Mouse (Mus musculus) lung, embryonic 15.5 days (tissue): ENCODE measurements around the gene Nxf1. TPM values are rescaled to one million over a fixed set of nuclear protein-coding genes. Genes with fewer than 3 reads are reported as not detected.

Experiments used
- ATAC-seq: fragments of 200-750 bp; cut with Nextera tagmentation; 2 replicates; pipeline ENCODE4 v1.8.0; 2017; ENCODE audit warnings: moderate number of reproducible peaks, borderline replicate concordance; ENCODE audit not compliant: low FRiP score, low TSS enrichment; ENCODE audit errors: extremely low read depth
- H3K27ac ChIP-seq: fragments of 300-500 bp; sonication (generic); 2 replicates; pipeline ENCODE4 v1.5.1; 2015; ENCODE audit warnings: moderate library complexity, mild to moderate bottlenecking, inconsistent platforms
- H3K27me3 ChIP-seq: fragments of 300-500 bp; sonication (generic); 2 replicates; pipeline ENCODE4 v1.6.1; 2015; ENCODE audit warnings: inconsistent platforms
- H3K36me3 ChIP-seq: fragments of 300-500 bp; sonication (generic); 2 replicates; pipeline ENCODE4 v1.6.1; 2015; ENCODE audit warnings: inconsistent platforms
- H3K4me1 ChIP-seq: fragments of 300-500 bp; sonication (generic); 2 replicates; pipeline ENCODE4 v1.6.1; 2015; ENCODE audit warnings: inconsistent platforms
- H3K4me2 ChIP-seq: fragments of 300-500 bp; sonication (generic); 2 replicates; pipeline ENCODE4 v1.6.1; 2015; ENCODE audit warnings: inconsistent platforms, mild to moderate bottlenecking, moderate library complexity
- H3K4me3 ChIP-seq: fragments of 300-500 bp; sonication (generic); 2 replicates; pipeline ENCODE4 v1.5.1; 2015; ENCODE audit warnings: mild to moderate bottlenecking, inconsistent platforms
- H3K9ac ChIP-seq: fragments of 300-500 bp; sonication (generic); 2 replicates; pipeline ENCODE4 v1.6.1; 2015; ENCODE audit warnings: inconsistent platforms
- H3K9me3 ChIP-seq: fragments of 300-500 bp; sonication (generic); 2 replicates; pipeline ENCODE4 v1.6.1; 2016; ENCODE audit warnings: inconsistent platforms
- WGBS: fragments of 180-500 bp; shearing (Covaris S2); methylation state at CpG from one replicate; pipeline ENCODE4 v1.1.7; 2015; 5-methylcytosine and 5-hydroxymethylcytosine counted together
- microRNA-seq: library from miRNA; unstranded; fragments of <30 nt; microRNA quantifications from one replicate; pipeline ENCODE4, GENCODE M21; 2016
- polyA plus RNA-seq: library from polyadenylated mRNA; unstranded; fragments of >200 nt; fragmentation: Nextera tagmentation; extraction: Ambion mirVana; gene quantifications from 2 replicates; pipeline ENCODE4 v1.2.1, GENCODE M21; 2015

The Nxf1 gene
- polyA plus RNA-seq, 1 experiment from 2014 or later: 198 TPM

GRCm38 (mm10) chr19:8806810-8807209 lies 49.9 kb downstream of the Nxf1 start:
- H3K27ac ChIP-seq: no peak overlapping the region
- no peaks in the 10 kb centered on the region for H3K9me3 ChIP-seq
- no peak overlapping the region for H3K9ac ChIP-seq
- no peak for ATAC-seq
- peaks cover 53% of the 10 kb centered on the region for H3K36me3 ChIP-seq
- H3K27me3 ChIP-seq: no peaks in the 10 kb centered on the region
- no peak overlapping the region for H3K4me2 ChIP-seq
- 93% methylated on average over 5 of the region's 5 CpGs for WGBS
- no peak overlapping the region for H3K4me3 ChIP-seq
- peaks cover 8% of the 10 kb centered on the region for H3K4me1 ChIP-seq

DNA sequence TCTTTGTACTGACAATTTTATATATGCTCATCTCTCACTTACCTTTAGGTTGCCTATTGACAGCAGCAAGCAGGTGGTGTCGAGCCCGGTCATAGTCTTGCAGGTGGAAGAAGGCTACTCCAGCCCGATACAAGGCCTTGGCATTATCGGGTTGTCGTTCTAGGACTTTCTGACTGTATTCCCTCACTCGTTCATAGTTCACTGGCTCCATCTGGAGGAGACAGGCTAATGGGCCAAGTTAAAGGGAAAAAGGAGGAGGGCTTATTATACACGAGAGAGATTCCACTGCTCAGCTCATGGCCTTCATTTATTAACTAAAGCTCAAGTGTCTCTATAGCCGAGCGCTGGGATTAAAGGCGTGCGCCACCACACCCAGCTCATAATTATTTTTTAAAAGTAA lies 58.9 kb downstream of the Nxf1 start:
- Histone ChIP-seq H3K27me3 (no peaks in the 10 kb centered on the region), H3K27ac (no peak overlapping the region), H3K36me3 (peaks cover 46% of the 10 kb centered on the region), H3K4me2 (no peak overlapping the region), H3K4me1 (peaks cover 22% of the 10 kb centered on the region), H3K9ac (no peak overlapping the region), H3K4me3 (no peak overlapping the region), H3K9me3 (no peaks in the 10 kb centered on the region)
- WGBS: 69% methylated on average over 11 of the region's 11 CpGs
- ATAC-seq: no peak

DNA sequence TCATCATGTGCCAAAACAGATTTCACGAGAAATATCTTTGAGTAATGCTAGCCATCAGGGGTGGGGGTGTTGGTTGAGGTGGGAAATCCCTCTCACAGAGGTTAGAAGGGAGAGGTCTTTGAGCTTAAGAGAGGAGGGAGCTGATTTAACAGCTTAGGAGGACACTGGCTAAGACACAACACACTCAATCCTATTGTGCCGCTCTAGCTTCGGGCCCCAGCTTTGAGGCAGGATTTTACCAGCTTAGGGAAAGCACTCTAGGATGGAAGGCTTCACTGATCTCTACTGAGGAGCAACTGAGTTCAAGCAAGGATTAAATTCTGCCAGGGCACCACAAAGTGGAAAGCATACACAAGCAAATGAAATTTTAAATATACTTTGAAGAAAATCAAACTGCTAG lies 60.1 kb downstream of the Nxf1 start:
- WGBS: 68% methylated on average over 3 of the region's 3 CpGs
- H3K27ac ChIP-seq: no peak overlapping the region
- H3K27me3 ChIP-seq: no peaks in the 10 kb centered on the region
- no peak for ATAC-seq
- peak overlapping the region; percentile 66; the same call in 1 of the 2 replicates for H3K4me2 ChIP-seq
- H3K9me3 ChIP-seq: no peaks in the 10 kb centered on the region
- H3K4me3 ChIP-seq: peak overlapping the region; percentile 9; the same call in 1 of the 2 replicates
- peaks cover 25% of the 10 kb centered on the region for H3K4me1 ChIP-seq
- H3K9ac ChIP-seq: no peak overlapping the region
- H3K36me3 ChIP-seq: peaks cover 37% of the 10 kb centered on the region

DNA sequence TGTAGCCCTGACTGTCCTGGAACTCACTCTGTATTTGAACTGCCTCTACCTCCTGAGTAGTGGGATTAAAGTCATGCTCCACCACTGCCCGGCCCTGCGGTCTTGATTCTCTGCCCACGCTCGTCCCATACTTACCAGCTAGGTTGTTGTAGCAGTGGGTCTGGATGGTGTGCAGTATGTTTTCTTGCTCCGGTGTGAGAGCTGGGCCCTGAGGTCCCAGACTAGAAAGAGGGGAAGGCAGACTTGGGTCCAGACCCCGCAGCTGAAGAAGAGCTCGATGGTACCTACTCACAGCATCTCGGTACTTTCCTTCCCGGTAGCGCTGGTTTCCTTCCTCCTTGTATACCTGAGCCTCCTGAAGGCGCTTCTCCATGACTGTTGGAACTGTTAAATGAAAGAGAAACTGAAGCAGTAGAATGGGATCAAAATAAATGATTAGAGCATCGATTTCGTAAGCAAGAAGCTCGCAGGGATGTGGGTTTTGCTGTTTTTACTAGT lies 61.5 kb downstream of the Nxf1 start:
- Histone ChIP-seq H3K9ac (peak overlapping the region; percentile 72), H3K4me3 (peak overlapping the region; percentile 96), H3K27ac (peak overlapping the region; percentile 100), H3K36me3 (peaks cover 31% of the 10 kb centered on the region), H3K4me2 (peak overlapping the region; percentile 66), H3K4me1 (peaks cover 37% of the 10 kb centered on the region), H3K9me3 (no peaks in the 10 kb centered on the region), H3K27me3 (no peaks in the 10 kb centered on the region)
- no peak for ATAC-seq
- 14% methylated on average over 14 of the region's 14 CpGs for WGBS

DNA sequence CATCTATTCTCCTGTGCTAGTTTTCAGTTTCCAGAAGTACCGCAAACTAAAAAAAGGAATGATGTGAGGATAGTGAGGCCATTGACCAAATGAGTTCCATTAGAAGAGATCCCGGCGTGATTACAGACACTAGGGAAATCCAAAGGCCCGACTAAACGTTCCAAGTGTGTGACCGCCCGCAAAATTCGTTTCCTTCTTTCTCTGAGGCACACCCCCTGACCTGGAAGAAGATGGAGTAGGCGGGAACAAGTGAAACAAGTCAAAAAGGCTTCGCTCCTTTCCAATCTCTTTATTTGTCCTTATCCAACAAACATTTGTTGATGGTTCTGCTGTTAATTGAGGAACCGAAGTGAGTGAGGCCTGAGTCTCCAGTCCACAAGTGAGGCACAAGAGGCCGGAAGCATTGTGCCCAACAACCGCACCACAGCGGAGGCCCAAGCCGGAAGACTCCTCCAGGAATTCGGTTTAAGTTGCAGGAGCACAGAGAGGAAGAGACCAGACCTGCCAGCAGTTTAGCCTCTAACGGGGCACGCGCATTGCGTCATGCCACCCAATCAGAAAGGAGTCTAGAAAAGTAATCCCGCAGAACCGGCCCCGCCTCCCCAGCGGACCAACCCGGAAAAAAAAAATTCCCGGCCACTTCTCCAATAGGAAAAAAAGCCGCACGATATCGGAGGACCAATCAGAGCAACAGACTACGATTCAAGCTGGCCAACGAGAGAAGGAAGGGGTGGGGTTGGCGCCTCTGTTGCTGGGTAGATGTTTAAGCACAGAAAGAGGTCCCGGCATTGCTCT lies 62.1 kb downstream of the Nxf1 start, which contains the start of gene Ttc9c:
Gene Ttc9c (minus strand): TSS at position 533 of the 795 bp plus-strand sequence.
- peak; percentile 92 for ATAC-seq
- peaks cover 31% of the 10 kb centered on the region for H3K36me3 ChIP-seq
- under 1% methylated on average over 33 of the region's 33 CpGs for WGBS

DNA sequence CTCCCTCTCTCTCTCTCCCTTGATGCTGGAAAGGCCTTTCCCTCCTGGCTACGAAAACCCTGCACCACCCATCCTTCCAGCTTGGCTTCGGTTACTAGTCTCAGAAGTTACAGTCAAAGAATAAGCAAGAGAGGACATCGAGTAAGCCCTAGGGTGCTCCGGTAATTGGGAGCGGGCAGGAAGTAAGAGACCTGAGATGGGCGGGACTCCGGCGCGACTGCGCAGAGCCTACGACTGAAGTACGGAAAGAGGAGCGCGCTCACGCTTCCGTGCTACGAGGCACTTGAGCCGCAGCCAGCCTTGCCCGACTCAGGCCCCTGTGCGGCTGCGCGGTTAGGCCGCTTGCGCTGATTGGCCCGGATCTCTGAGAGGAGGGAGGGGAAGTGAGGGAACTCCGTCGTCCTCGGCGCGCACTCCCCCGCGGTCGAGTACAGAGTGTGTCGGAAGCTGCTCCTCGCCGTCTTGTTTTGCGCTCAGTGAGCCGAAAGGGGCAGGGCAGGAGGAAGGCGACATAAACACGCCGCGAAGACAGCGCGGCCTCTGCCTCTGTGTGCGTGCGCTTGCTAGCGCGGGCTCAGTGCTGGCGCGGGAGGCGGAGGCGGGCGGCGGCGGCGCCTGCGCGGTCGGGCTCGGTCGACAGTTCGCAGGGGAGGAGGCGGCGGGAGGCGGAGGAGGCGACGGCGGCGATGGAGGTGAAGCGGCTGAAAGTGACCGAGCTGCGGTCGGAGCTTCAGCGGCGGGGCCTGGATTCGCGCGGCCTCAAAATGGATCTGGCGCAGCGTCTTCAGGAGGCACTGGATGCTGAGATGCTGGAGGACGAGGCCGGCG lies 62.9 kb downstream of the Nxf1 start, which contains the start of gene Hnrnpul2:
Gene Hnrnpul2 (plus strand): TSS at position 415 of the 828 bp plus-strand sequence.
- peak within 1 kb of the TSS; percentile 100 for H3K27ac ChIP-seq
- ATAC-seq: peak; percentile 96
- peak within 1 kb of the TSS; percentile 66 for H3K4me2 ChIP-seq
- WGBS: under 1% methylated on average over 80 of the region's 83 CpGs
- H3K36me3 ChIP-seq: peaks cover 32% of the 10 kb centered on the region
- peak within 1 kb of the TSS; percentile 97 for H3K9ac ChIP-seq
- H3K4me3 ChIP-seq: peak within 1 kb of the TSS; percentile 96
- no peaks in the 10 kb centered on the region for H3K9me3 ChIP-seq
- H3K27me3 ChIP-seq: no peaks in the 10 kb centered on the region
- H3K4me1 ChIP-seq: peaks cover 37% of the 10 kb centered on the region

More for the DNA sequence above, 62.1 kb downstream of the Nxf1 start, which contains the start of gene Ttc9c:
- H3K9ac ChIP-seq: peak within 1 kb of the TSS; percentile 97
- peak within 1 kb of the TSS; percentile 96 for H3K4me3 ChIP-seq
- no peaks in the 10 kb centered on the region for H3K9me3 ChIP-seq
- H3K4me2 ChIP-seq: peak within 1 kb of the TSS; percentile 66
- peak within 1 kb of the TSS; percentile 100 for H3K27ac ChIP-seq
- peaks cover 37% of the 10 kb centered on the region for H3K4me1 ChIP-seq
- no peaks in the 10 kb centered on the region for H3K27me3 ChIP-seq

Small RNA genes lying within 50 kb of the gene (microRNA-seq; reads per million reads assigned to microRNA genes)
- gene Mir6992: not detected

Other genes starting within 250 kb of the Nxf1 start
- gene Slc22a8, start 165.8 kb upstream of the Nxf1 start, polyA plus RNA-seq: 0.09 and 0.24 TPM in 2 replicates
- gene Slc22a6, start 139.0 kb upstream of the Nxf1 start, polyA plus RNA-seq: 0.11 TPM in 2 replicates
- 0.08 and 0.14 TPM in 2 replicates for gene Chrm1, start 93.3 kb upstream of the Nxf1 start, polyA plus RNA-seq
- 87.1 and 89.7 TPM in 2 replicates for gene Slc3a2, start 33.7 kb upstream of the Nxf1 start, polyA plus RNA-seq
- gene Wdr74, start 21.2 kb upstream of the Nxf1 start, polyA plus RNA-seq: 85.6 and 86.3 TPM in 2 replicates
- gene 1700092M07Rik, start 16.4 kb upstream of the Nxf1 start, polyA plus RNA-seq: 2.0 and 2.1 TPM in 2 replicates
- gene Stx5a, start 15.7 kb upstream of the Nxf1 start, polyA plus RNA-seq: 142 and 153 TPM in 2 replicates
- 181 and 197 TPM in 2 replicates for gene Tmem223, start 13.9 kb downstream of the Nxf1 start, polyA plus RNA-seq
- 77.2 and 81.3 TPM in 2 replicates for gene Tmem179b, start 17.4 kb downstream of the Nxf1 start, polyA plus RNA-seq
- gene Taf6l, start 29.3 kb downstream of the Nxf1 start, polyA plus RNA-seq: 30.5 and 31.5 TPM in 2 replicates
- 147 and 159 TPM in 2 replicates for gene Polr2g, start 41.5 kb downstream of the Nxf1 start, polyA plus RNA-seq
- 5.7 and 6.4 TPM in 2 replicates for gene Zbtb3, start 45.5 kb downstream of the Nxf1 start, polyA plus RNA-seq
- 54.8 and 57.2 TPM in 2 replicates for gene Ttc9c, start 62.3 kb downstream of the Nxf1 start, polyA plus RNA-seq
- 5.7 and 5.8 TPM in 2 replicates for gene Hnrnpul2, start 62.9 kb downstream of the Nxf1 start, polyA plus RNA-seq
- not detected in 2 replicates for gene AC129217.1, start 72.7 kb downstream of the Nxf1 start, polyA plus RNA-seq
- 48.3 and 52.3 TPM in 2 replicates for gene Bscl2, start 80.4 kb downstream of the Nxf1 start, polyA plus RNA-seq
- 1.6 and 2.5 TPM in 2 replicates for gene Gng3, start 82.1 kb downstream of the Nxf1 start, polyA plus RNA-seq
- gene Lrrn4cl, start 93.7 kb downstream of the Nxf1 start, polyA plus RNA-seq: 1.1 TPM in 2 replicates
- gene Ubxn1, start 114.4 kb downstream of the Nxf1 start, polyA plus RNA-seq: 153 and 158 TPM in 2 replicates
- 58.5 and 60.2 TPM in 2 replicates for gene Uqcc3, start 123.8 kb downstream of the Nxf1 start, polyA plus RNA-seq
- 70.5 and 72.7 TPM in 2 replicates for gene Lbhd1, start 126.7 kb downstream of the Nxf1 start, polyA plus RNA-seq
- not detected in 2 replicates for gene Gm49403, start 126.9 kb downstream of the Nxf1 start, polyA plus RNA-seq
- gene 1810009A15Rik, start 131.8 kb downstream of the Nxf1 start, polyA plus RNA-seq: 81.5 and 93.7 TPM in 2 replicates
- not detected in 2 replicates for gene Gm49416, start 131.9 kb downstream of the Nxf1 start, polyA plus RNA-seq
- 45.8 and 50.1 TPM in 2 replicates for gene Ints5, start 135.9 kb downstream of the Nxf1 start, polyA plus RNA-seq
- 122 and 123 TPM in 2 replicates for gene Ganab, start 141.0 kb downstream of the Nxf1 start, polyA plus RNA-seq
- gene B3gat3, start 163.3 kb downstream of the Nxf1 start, polyA plus RNA-seq: 43.1 and 46.1 TPM in 2 replicates
- gene Rom1, start 172.3 kb downstream of the Nxf1 start, polyA plus RNA-seq: 2.7 and 2.8 TPM in 2 replicates
- 30.8 and 35.6 TPM in 2 replicates for gene Eml3, start 172.5 kb downstream of the Nxf1 start, polyA plus RNA-seq
- 165 and 173 TPM in 2 replicates for gene Mta2, start 184.8 kb downstream of the Nxf1 start, polyA plus RNA-seq
- gene Tut1, start 196.8 kb downstream of the Nxf1 start, polyA plus RNA-seq: 28.4 and 29.7 TPM in 2 replicates
- 420 and 427 TPM in 2 replicates for gene Eef1g, start 210.0 kb downstream of the Nxf1 start, polyA plus RNA-seq
- gene Ahnak, start 232.2 kb downstream of the Nxf1 start, polyA plus RNA-seq: 24.7 and 25.6 TPM in 2 replicates